Mouse (Mus musculus): ENCODE measurements at regions not wholly inside any gene's neighbourhood (a gene's known extent, or its start where the extent isn't known, plus 50 kb on each side); places are given as distances from the start of the nearest gene placed in this dataset.
A peak's percentile ranks its signal among the peaks of the same experiment; 100 is the strongest.
"Not testable (repeated sequence)": the region's sequence is repeated elsewhere in the genome, so short reads cannot be mapped to it uniquely, and the experiment has no call there.

- H3K27me3 ChIP-seq; H3K4me2 ChIP-seq (replicated peaks); H3K4me3 ChIP-seq; H3K27ac ChIP-seq (replicated peaks); H3K9me3 ChIP-seq; H3K4me1 ChIP-seq; H3K36me3 ChIP-seq; ATAC-seq (replicated peaks); H3K9ac ChIP-seq (replicated peaks): not testable (repeated sequence)
- 92% methylated on average over 6 of the region's 6 CpGs for WGBS
Measured at GRCm38 (mm10) chr13:97355411-97355810, 114.5 kb downstream of the Enc1 start.

GRCm38 (mm10) chr13:97347696-97348095, 106.8 kb downstream of the Enc1 start:
- no peak for ATAC-seq (replicated peaks)
- Histone ChIP-seq H3K4me3 (no peak overlapping the region), H3K9me3 (no peaks in the 10 kb centered on the region), H3K36me3 (no peaks in the 10 kb centered on the region), H3K27me3 (no peaks in the 10 kb centered on the region), H3K4me2 (replicated peaks) (no peak overlapping the region), H3K9ac (replicated peaks) (no peak overlapping the region), H3K4me1 (0 out of 2 replicates have a peak, but pooled peaks cover 2% of the 10 kb centered on the region), H3K27ac (replicated peaks) (no peak overlapping the region)
- 76% methylated on average over 7 of the region's 7 CpGs for WGBS

DNA sequence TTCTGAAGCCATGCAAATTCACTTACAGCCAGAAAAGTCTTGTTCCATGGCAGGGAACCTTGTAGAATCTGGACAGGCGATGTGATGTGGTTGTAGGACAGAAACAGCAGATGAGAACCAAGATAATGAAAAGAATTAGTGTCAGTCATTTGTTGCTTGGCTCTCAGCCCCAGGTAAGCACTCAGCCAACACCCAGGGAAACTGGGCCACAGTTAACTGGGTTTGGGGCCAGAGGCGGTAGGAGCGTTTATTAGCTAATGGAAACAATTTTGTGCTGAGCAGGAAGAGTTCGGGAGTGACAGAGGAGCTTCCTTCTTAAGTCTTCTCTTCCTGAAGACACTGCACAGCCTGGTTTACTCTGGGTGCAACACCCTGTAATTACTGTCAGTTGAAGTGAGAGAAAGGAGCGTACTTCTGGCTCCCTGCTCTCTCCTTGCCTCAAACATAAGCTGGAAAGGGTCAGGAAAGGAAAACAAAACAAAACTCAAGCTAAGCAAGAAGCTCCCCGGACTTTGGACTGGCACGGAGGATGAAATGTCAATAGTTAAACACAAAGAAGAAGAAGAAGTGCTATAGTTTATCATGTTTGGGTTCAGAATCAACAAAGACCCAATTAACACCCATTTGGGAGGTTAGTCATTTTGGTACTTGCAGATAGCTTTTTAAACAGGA, 100.4 kb downstream of the Enc1 start:
- no peak overlapping the region for H3K9ac ChIP-seq (replicated peaks)
- no peaks in the 10 kb centered on the region for H3K9me3 ChIP-seq
- no peaks in the 10 kb centered on the region for H3K27me3 ChIP-seq
- peaks cover 21% of the 10 kb centered on the region for H3K4me1 ChIP-seq
- no peak for ATAC-seq (replicated peaks)
- H3K4me3 ChIP-seq, result no peak overlapping the region
- WGBS, result 65% methylated on average over 7 of the region's 7 CpGs
- 0 out of 2 replicates have a peak overlapping the region, but pooled peaks have one; percentile 15 for H3K27ac ChIP-seq (replicated peaks)
- no peak overlapping the region for H3K4me2 ChIP-seq (replicated peaks)
- no peaks in the 10 kb centered on the region for H3K36me3 ChIP-seq

- no peak overlapping the region for H3K9ac ChIP-seq (replicated peaks)
- peaks cover 27% of the 10 kb centered on the region for H3K4me1 ChIP-seq
- no peak overlapping the region for H3K4me3 ChIP-seq
- H3K4me2 ChIP-seq (replicated peaks), result no peak overlapping the region
- no peaks in the 10 kb centered on the region for H3K9me3 ChIP-seq
- WGBS, result 7% methylated on average over 3 of the region's 3 CpGs
- H3K36me3 ChIP-seq, result no peaks in the 10 kb centered on the region
- H3K27me3 ChIP-seq, result no peaks in the 10 kb centered on the region
- ATAC-seq (replicated peaks), result peak; percentile 61
- H3K27ac ChIP-seq (replicated peaks), result peak overlapping the region; percentile 55
Measured at GRCm38 (mm10) chr13:97337954-97338353, 97.0 kb downstream of the Enc1 start.

DNA sequence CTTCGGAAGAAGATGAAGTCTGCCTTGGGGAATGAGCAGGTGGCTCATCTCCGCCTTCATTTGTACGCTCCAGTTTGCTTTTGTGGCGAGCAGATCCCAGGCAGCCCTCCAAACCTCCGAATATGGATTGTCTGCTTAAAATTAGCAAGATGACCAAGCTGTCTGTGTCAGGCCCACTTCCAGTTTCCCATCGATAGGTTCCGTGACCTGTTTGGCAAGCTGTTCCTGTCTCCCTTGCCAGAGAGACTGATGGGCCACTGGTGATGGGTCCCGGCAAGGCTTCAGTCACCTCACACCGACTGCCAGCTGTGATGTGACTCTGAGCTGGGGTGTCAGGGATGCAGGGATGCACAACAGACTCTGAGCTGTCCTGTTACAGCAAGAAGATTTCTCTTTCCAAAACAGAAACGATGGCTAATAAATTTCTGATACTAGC, 96.4 kb downstream of the Enc1 start:
- no peaks in the 10 kb centered on the region for H3K36me3 ChIP-seq
- no peak overlapping the region for H3K9ac ChIP-seq (replicated peaks)
- no peaks in the 10 kb centered on the region for H3K27me3 ChIP-seq
- ATAC-seq (replicated peaks), result 0 out of 2 replicates have a peak, but pooled peaks have one; percentile 60
- no peak overlapping the region for H3K4me2 ChIP-seq (replicated peaks)
- no peak overlapping the region for H3K4me3 ChIP-seq
- H3K9me3 ChIP-seq, result no peaks in the 10 kb centered on the region
- H3K4me1 ChIP-seq, result peaks cover 27% of the 10 kb centered on the region
- H3K27ac ChIP-seq (replicated peaks), result peak overlapping the region; percentile 55
- 48% methylated on average over 10 of the region's 10 CpGs for WGBS

DNA sequence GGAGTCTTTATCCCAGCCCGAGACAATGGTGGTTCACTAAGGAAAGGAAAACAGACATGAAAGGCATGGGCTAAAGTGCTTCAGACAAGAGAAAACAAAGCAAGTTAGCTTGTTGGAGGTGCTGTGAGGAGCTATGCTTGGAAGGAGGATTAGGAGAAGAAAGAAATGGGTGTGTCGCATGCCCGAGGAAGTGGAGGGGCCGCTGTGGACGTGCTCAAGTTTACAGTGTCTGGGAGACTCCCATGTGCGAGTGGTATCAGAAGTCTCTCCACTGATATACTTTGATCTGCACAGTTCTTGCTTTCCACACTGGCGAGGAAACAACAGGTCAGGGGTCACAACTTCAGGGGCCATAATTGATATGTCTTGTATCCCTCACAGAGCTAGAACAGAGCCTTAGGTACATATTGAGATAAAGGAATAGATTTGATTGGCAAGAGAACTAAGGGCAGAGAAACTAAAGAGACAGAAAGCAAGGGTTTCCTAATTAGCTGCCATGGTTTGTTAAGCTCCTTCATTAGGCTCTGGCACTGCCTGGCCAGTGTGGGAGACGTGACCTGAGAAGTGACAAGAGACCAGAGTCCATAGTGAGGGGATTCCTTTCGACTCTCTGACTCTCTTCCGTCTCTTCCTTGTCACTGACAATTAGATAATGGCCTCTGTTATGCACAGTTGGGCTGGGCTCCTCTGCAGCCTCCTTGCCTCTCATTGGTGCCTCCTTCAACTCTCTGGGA, 93.1 kb downstream of the Enc1 start:
- Histone ChIP-seq H3K27me3 (no peaks in the 10 kb centered on the region), H3K4me1 (peaks cover 23% of the 10 kb centered on the region), H3K9me3 (no peaks in the 10 kb centered on the region), H3K36me3 (no peaks in the 10 kb centered on the region), H3K9ac (replicated peaks) (no peak overlapping the region), H3K4me3 (no peak overlapping the region), H3K27ac (replicated peaks) (no peak overlapping the region), H3K4me2 (replicated peaks) (no peak overlapping the region)
- 6% methylated on average over 10 of the region's 10 CpGs for WGBS
- no peak for ATAC-seq (replicated peaks)

DNA sequence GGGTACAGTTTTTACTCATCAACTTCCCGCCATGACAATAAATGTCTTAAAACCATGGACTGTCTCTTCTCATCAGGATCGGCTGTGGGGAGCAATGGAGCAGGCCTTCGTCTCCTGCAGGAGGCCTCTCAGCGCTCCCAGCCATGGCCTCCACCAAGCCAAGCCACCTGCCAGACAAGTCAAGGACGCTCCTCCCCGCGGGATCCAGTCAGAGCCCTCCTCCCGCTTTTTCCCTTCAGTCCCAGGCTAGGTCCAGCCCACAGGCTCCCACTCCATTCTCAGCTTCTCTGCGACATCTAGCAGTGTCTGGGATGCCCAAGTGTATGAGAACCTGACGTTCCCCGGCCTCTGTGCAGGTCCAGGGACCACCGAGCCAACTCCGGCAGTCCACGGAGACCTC, 90.2 kb downstream of the Enc1 start:
- Histone ChIP-seq H3K4me3 (no peak overlapping the region), H3K9ac (replicated peaks) (no peak overlapping the region), H3K4me1 (peaks cover 6% of the 10 kb centered on the region; the same call in 1 of the 2 replicates), H3K4me2 (replicated peaks) (no peak overlapping the region), H3K9me3 (no peaks in the 10 kb centered on the region), H3K36me3 (no peaks in the 10 kb centered on the region), H3K27ac (replicated peaks) (no peak overlapping the region), H3K27me3 (no peaks in the 10 kb centered on the region)
- WGBS, result 93% methylated on average over 14 of the region's 14 CpGs
- no peak for ATAC-seq (replicated peaks)

DNA sequence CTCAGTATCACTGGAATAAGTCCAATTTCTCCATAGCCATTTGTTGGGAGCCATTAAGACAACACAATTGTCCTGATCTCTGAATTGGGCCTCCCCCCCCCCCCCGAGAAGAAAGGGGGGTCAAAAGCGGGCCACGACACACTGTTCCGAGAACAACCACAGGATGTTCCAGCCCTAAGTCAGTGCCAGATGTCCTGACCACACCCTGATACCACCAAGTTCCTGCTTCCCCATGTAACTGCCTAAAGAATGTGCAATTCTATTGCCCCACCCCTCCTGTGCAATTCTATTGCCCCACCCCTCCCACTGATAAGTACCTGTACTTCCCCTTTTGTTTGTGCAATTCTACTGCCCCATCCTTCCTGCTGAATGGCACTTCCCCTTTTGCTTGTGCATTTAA, 80.4 kb downstream of the Enc1 start:
- not testable (repeated sequence) for ATAC-seq (replicated peaks); H3K36me3 ChIP-seq
- WGBS, result 89% methylated on average over 4 of the region's 4 CpGs

DNA sequence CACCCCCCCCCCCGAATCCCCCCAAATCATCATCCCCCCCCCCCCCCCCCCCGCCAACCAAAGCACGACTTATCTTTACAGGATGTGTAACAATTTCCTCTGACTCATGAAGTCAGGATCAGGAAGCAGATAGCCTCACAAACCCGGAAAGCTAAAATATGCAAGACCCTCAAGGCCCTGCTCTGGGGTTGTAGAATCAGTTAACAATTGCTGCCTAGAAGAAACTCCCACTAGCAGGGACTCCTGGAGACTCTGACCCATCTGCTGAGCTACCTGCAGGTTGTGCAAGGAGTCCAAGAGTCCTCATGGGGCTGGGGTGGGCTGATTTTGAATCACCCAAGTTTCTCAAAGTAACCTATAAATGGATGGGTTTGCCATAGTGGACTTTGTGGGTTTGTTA, 79.9 kb downstream of the Enc1 start:
- Histone ChIP-seq H3K9ac (replicated peaks) (no peak overlapping the region), H3K4me1 (no peaks in the 10 kb centered on the region), H3K4me3 (no peak overlapping the region), H3K27me3 (no peaks in the 10 kb centered on the region), H3K4me2 (replicated peaks) (no peak overlapping the region), H3K9me3 (no peaks in the 10 kb centered on the region), H3K27ac (replicated peaks) (no peak overlapping the region), H3K36me3 (no peaks in the 10 kb centered on the region)
- no peak for ATAC-seq (replicated peaks)
- WGBS, result 24% methylated on average over 3 of the region's 4 CpGs

More for the DNA sequence above, 80.4 kb downstream of the Enc1 start:
- not testable (repeated sequence) for H3K27ac ChIP-seq (replicated peaks); H3K9ac ChIP-seq (replicated peaks); H3K4me1 ChIP-seq; H3K27me3 ChIP-seq; H3K9me3 ChIP-seq; H3K4me2 ChIP-seq (replicated peaks); H3K4me3 ChIP-seq

- ATAC-seq (replicated peaks), result no peak
- WGBS, result 92% methylated on average over 1 of the region's 1 CpGs
Measured at GRCm38 (mm10) chr13:97320298-97320697, 79.4 kb downstream of the Enc1 start.

DNA sequence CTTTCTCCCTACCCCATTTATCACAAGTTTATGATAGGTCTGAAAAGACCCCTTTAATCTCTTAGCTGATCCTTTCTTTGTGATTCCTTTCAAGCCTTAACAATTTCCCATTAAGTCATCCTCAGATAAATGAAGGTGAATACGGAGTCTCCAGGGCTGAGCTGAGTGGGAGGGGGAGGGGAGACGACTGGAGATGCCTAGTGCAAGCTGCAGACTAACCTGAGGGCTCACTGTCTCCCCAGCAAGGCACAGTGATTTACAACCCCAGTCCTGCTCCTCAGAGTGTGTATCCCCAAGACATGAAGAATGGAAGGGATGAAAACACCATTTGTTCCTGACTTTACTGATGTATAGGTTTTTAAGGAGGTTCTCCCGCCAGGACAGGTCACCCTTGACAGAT, 76.7 kb downstream of the Enc1 start:
- Histone ChIP-seq H3K4me3 (no peak overlapping the region), H3K27me3 (no peaks in the 10 kb centered on the region), H3K4me1 (peaks cover 8% of the 10 kb centered on the region), H3K4me2 (replicated peaks) (no peak overlapping the region), H3K36me3 (no peaks in the 10 kb centered on the region), H3K9ac (replicated peaks) (no peak overlapping the region), H3K9me3 (no peaks in the 10 kb centered on the region), H3K27ac (replicated peaks) (no peak overlapping the region)
- ATAC-seq (replicated peaks), result no peak
- 21% methylated on average over 3 of the region's 3 CpGs for WGBS

More at GRCm38 (mm10) chr13:97320298-97320697, 79.4 kb downstream of the Enc1 start:
- no peaks in the 10 kb centered on the region for H3K36me3 ChIP-seq
- no peaks in the 10 kb centered on the region for H3K9me3 ChIP-seq
- no peak overlapping the region for H3K4me2 ChIP-seq (replicated peaks)
- H3K4me1 ChIP-seq, result no peaks in the 10 kb centered on the region
- no peak overlapping the region for H3K27ac ChIP-seq (replicated peaks)
- H3K9ac ChIP-seq (replicated peaks), result no peak overlapping the region
- no peak overlapping the region for H3K4me3 ChIP-seq
- H3K27me3 ChIP-seq, result no peaks in the 10 kb centered on the region

DNA sequence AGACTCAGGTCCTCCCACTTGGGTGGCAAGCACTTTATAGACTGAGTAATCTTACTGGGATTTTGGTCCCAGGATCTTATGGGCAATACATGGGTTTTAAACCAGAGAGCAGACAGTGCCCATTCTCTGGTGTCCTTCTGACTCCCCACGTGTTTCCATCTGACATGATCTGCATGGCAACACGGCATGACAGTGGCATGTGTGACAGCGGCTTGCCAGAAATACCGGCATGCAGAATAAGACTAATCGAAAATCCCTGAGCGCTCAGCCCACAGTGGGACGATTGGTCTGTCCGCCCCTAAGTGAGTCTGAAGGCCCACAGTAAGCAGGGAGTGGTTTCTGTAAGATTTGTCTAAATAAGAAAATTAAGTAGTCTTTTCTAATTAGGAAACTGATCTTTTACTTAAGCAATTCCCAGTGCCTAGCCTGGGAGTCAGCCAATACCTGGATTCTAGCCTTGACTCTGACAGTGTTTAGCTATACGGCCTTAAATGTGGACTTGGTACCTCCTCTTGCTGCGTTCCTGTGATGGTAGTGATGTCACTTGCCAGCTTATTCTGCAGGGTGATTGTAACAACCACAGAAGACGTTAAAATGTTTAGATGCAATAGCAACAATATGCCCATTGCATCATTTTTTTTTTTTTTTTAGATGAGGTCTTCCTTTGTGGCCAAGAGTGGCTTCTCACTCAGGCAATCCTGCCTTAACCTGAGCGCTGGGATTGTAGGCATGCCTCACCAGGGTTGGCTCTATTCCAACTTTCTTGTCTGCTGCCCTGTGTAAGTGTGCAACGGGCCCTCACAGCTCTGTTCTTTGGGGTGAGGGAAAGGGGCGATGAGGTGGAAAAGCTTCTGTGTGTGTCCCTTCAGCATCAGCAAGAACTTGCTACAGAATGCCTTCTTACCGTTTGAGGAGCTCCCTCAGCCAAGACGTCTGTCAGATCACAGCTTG, 71.8 kb downstream of the Enc1 start:
- ATAC-seq (replicated peaks), result peak; percentile 51

More for the DNA sequence above, 71.8 kb downstream of the Enc1 start:
- no peak overlapping the region for H3K4me3 ChIP-seq
- no peaks in the 10 kb centered on the region for H3K36me3 ChIP-seq
- WGBS, result 54% methylated on average over 16 of the region's 16 CpGs
- H3K27ac ChIP-seq (replicated peaks), result no peak overlapping the region
- H3K9me3 ChIP-seq, result no peaks in the 10 kb centered on the region
- no peaks in the 10 kb centered on the region for H3K27me3 ChIP-seq
- peaks cover 11% of the 10 kb centered on the region for H3K4me1 ChIP-seq
- no peak overlapping the region for H3K9ac ChIP-seq (replicated peaks)
- H3K4me2 ChIP-seq (replicated peaks), result no peak overlapping the region
